Mouse (Mus musculus) ES-Bruce4 (cell line): ENCODE data around the gene Ptprs. TPM values are rescaled to one million over a fixed set of nuclear protein-coding genes. Genes with fewer than 3 reads are reported as not detected.

Source experiments
- H3K27ac ChIP-seq: 2 replicates; pipeline ENCODE4 v1.5.1; 2012; ENCODE audit warnings: low read length, inconsistent platforms; ENCODE audit not compliant: insufficient read depth
- H3K27me3 ChIP-seq: 2 replicates; pipeline ENCODE4 v1.6.1; 2012; ENCODE audit warnings: mild to moderate bottlenecking, low read length, inconsistent platforms; ENCODE audit not compliant: control insufficient read depth, poor library complexity, insufficient read depth, severe bottlenecking
- H3K36me3 ChIP-seq: 2 replicates; pipeline ENCODE4 v1.6.1; 2012; ENCODE audit warnings: inconsistent platforms, mild to moderate bottlenecking, low read length, moderate library complexity; ENCODE audit not compliant: control insufficient read depth, poor library complexity, insufficient read depth, severe bottlenecking
- H3K4me1 ChIP-seq: one replicate; pipeline ENCODE4 v1.8.1; 2011; ENCODE audit warnings: low read length; ENCODE audit not compliant: control insufficient read depth, insufficient read depth
- H3K4me3 ChIP-seq: 2 replicates; pipeline ENCODE4 v1.5.1; 2011; ENCODE audit warnings: low read depth, mild to moderate bottlenecking, low read length
- H3K9ac ChIP-seq: 2 replicates; pipeline ENCODE4 v1.6.1; 2012; ENCODE audit warnings: low read depth, mild to moderate bottlenecking, inconsistent platforms; ENCODE audit not compliant: poor library complexity, severe bottlenecking
- H3K9me3 ChIP-seq: replicated peaks from 2 replicates; pipeline ENCODE4 v1.6.1; 2012; ENCODE audit warnings: mild to moderate bottlenecking, low read length, inconsistent platforms; ENCODE audit not compliant: control insufficient read depth, poor library complexity, insufficient read depth, severe bottlenecking
- CTCF ChIP-seq: IDR thresholded peaks from one replicate; pipeline ENCODE4 v1.8.1; 2011; ENCODE audit warnings: low read depth, low read length
- EP300 ChIP-seq: IDR thresholded peaks from 2 replicates; pipeline ENCODE4 v1.6.1; 2011; ENCODE audit warnings: low read depth, low read length; ENCODE audit not compliant: insufficient read depth
- POLR2A ChIP-seq: IDR thresholded peaks from one replicate; pipeline ENCODE4 v1.8.1; 2011; ENCODE audit warnings: low read length; ENCODE audit not compliant: insufficient read depth
- polyA plus RNA-seq: library from polyadenylated mRNA; stranded (reverse); fragments of >200 nt; gene quantifications from 2 replicates; pipeline ENCODE4 v1.2.4, GENCODE M21; 2011; ENCODE audit warnings: low read depth; ENCODE audit not compliant: missing spikeins, insufficient read depth, insufficient read length

The Ptprs gene
- polyA plus RNA-seq, 1 experiment, result 159 TPM

- Histone ChIP-seq H3K27ac (no peak overlapping the region), H3K27me3 (no peaks in the 10 kb centered on the region), H3K4me3 (no peak overlapping the region), H3K36me3 (no peaks in the 10 kb centered on the region), H3K9ac (no peak overlapping the region), H3K4me1 (no peaks in the 10 kb centered on the region), H3K9me3 (no peaks in the 10 kb centered on the region)
- no peak for TF ChIP-seq CTCF
- no peak for TF ChIP-seq POLR2A
- no peak for TF ChIP-seq EP300
Measured at GRCm38 (mm10) chr17:56400221-56400620, 76.1 kb downstream of the Ptprs start.

GRCm38 (mm10) chr17:56396051-56396450 is 80.2 kb downstream of the Ptprs start:
- Histone ChIP-seq H3K9ac (no peak overlapping the region), H3K27ac (no peak overlapping the region), H3K4me1 (no peaks in the 10 kb centered on the region), H3K4me3 (no peak overlapping the region), H3K36me3 (no peaks in the 10 kb centered on the region), H3K9me3 (no peaks in the 10 kb centered on the region), H3K27me3 (no peaks in the 10 kb centered on the region)
- no peak for TF ChIP-seq CTCF
- no peak for TF ChIP-seq EP300
- TF ChIP-seq POLR2A, result no peak

GRCm38 (mm10) chr17:56393889-56394288 is 82.4 kb downstream of the Ptprs start:
- Histone ChIP-seq H3K4me3 (no peak overlapping the region), H3K27ac (no peak overlapping the region), H3K27me3 (no peaks in the 10 kb centered on the region), H3K36me3 (no peaks in the 10 kb centered on the region), H3K4me1 (no peaks in the 10 kb centered on the region), H3K9me3 (no peaks in the 10 kb centered on the region), H3K9ac (no peak overlapping the region)
- TF ChIP-seq POLR2A, result no peak
- no peak for TF ChIP-seq CTCF
- TF ChIP-seq EP300, result no peak

GRCm38 (mm10) chr17:56393238-56393637 is 83.0 kb downstream of the Ptprs start:
- Histone ChIP-seq H3K27ac (no peak overlapping the region), H3K27me3 (no peaks in the 10 kb centered on the region), H3K36me3 (no peaks in the 10 kb centered on the region), H3K4me1 (no peaks in the 10 kb centered on the region), H3K9ac (no peak overlapping the region), H3K9me3 (no peaks in the 10 kb centered on the region), H3K4me3 (no peak overlapping the region)
- TF ChIP-seq CTCF (no peak), EP300 (no peak), POLR2A (no peak)

- Histone ChIP-seq H3K27me3 (no peaks in the 10 kb centered on the region), H3K36me3 (no peaks in the 10 kb centered on the region), H3K27ac (no peak overlapping the region), H3K9ac (no peak overlapping the region), H3K4me3 (no peak overlapping the region), H3K4me1 (no peaks in the 10 kb centered on the region), H3K9me3 (no peaks in the 10 kb centered on the region)
- TF ChIP-seq POLR2A (no peak), EP300 (no peak), CTCF (no peak)
Measured at GRCm38 (mm10) chr17:56387612-56388011, 88.7 kb downstream of the Ptprs start.

GRCm38 (mm10) chr17:56384903-56385302 is 91.4 kb downstream of the Ptprs start:
- Histone ChIP-seq H3K4me3 (no peak overlapping the region), H3K9ac (no peak overlapping the region), H3K9me3 (no peaks in the 10 kb centered on the region), H3K27ac (no peak overlapping the region), H3K27me3 (no peaks in the 10 kb centered on the region), H3K4me1 (no peaks in the 10 kb centered on the region), H3K36me3 (no peaks in the 10 kb centered on the region)
- TF ChIP-seq POLR2A (no peak), CTCF (no peak), EP300 (no peak)
